In genomic region chr17:56468870-56469269, GRCm38 (mm10) we compare ENCODE assay signal across 9 mouse cellular contexts. TPM values are rescaled to one million over a fixed set of nuclear protein-coding genes. Genes with fewer than 3 reads are reported as not detected.
DNase-seq lines count a peak whose midpoint lies in the region; ATAC-seq and TF ChIP-seq lines count a peak whose summit lies in the region.
"Had no signal": no experiment of that assay in that cellular context is flagged by ENCODE, and none has a peak within 500 bp of the region (broad histone marks: within the 10 kb centered on the region; RNA-seq: fewer than 3 reads in every experiment).

No protein-coding gene starts in this region.

- TF ChIP-seq POLR2A in cerebellum, adult 2 months (IDR thresholded peaks at IDR 0.05; ENCODE audit: borderline replicate concordance, insufficient read depth, low read length) = no peak

- no peak overlapping the region for H3K4me2 ChIP-seq in liver, embryonic 12.5 days
- H3K4me2 ChIP-seq in forebrain, embryonic 16.5 days (ENCODE audit: low read length) = peak overlapping the region; percentile 3; the same call in 1 of the 2 replicates

- no peak overlapping the region for H3K9ac ChIP-seq in liver, embryonic 12.5 days
- 0 out of 2 replicates have a peak overlapping the region, but pooled peaks have one; percentile 43 for H3K9ac ChIP-seq in forebrain, embryonic 16.5 days (replicated peaks; ENCODE audit: low read depth, low read length)

- peaks cover 76% of the 10 kb centered on the region for H3K27me3 ChIP-seq in liver, embryonic 12.5 days (replicated peaks)
- H3K27me3 ChIP-seq in forebrain, embryonic 16.5 days (replicated peaks; ENCODE audit: control insufficient read depth, insufficient read depth, low read length) = no peaks in the 10 kb centered on the region
- no peaks in the 10 kb centered on the region for H3K27me3 ChIP-seq in cerebellum, adult 2 months (ENCODE audit: control insufficient read depth, insufficient read depth, low read length)

- DNase-seq in liver = no peak
- peak; percentile 19 to 33 for DNase-seq in kidney, postnatal 36 days
- peak; percentile 90 for DNase-seq in retina, postnatal 1 day
- DNase-seq in gastrocnemius, postnatal 10 days = no peak
- no peak for DNase-seq in adrenal gland, adult 2 months
- DNase-seq in cerebellum, adult 2 months = no peak

- H3K9me3 ChIP-seq in liver, embryonic 12.5 days (replicated peaks) = no peaks in the 10 kb centered on the region
- no peaks in the 10 kb centered on the region for H3K9me3 ChIP-seq in forebrain, embryonic 16.5 days (ENCODE audit: control insufficient read depth, low read length)

- ATAC-seq in liver, embryonic 12.5 days = 0 out of 2 replicates have a peak, but pooled peaks have one; percentile 16
- ATAC-seq in forebrain, embryonic 16.5 days = peak; percentile 7; the same call in 1 of the 2 replicates

- 32% methylated on average over 7 of the region's 7 CpGs for WGBS in liver, embryonic 12.5 days (ENCODE audit: insufficient replicate concordance)
- 53% methylated on average over 7 of the region's 7 CpGs for WGBS in forebrain, embryonic 16.5 days
- 49% methylated on average over 7 of the region's 7 CpGs for WGBS in cerebellum, adult 2 months

- no peaks in the 10 kb centered on the region for H3K36me3 ChIP-seq in liver, embryonic 12.5 days
- no peaks in the 10 kb centered on the region; the same call in 1 of the 2 replicates for H3K36me3 ChIP-seq in forebrain, embryonic 16.5 days (ENCODE audit: control insufficient read depth, insufficient read depth)

- no peak for TF ChIP-seq CTCF in cerebellum, adult 2 months (IDR thresholded peaks at IDR 0.05; ENCODE audit: borderline replicate concordance, insufficient read depth, low read depth, low read length)

- H3K4me1 ChIP-seq in liver, embryonic 12.5 days = peaks cover 52% of the 10 kb centered on the region
- H3K4me1 ChIP-seq in forebrain, embryonic 16.5 days (replicated peaks; ENCODE audit: control insufficient read depth, insufficient read depth, low read length) = peaks cover 94% of the 10 kb centered on the region
- H3K4me1 ChIP-seq in cerebellum, adult 2 months (ENCODE audit: control insufficient read depth, insufficient read depth, low read length) = peaks cover 50% of the 10 kb centered on the region

- H3K27ac ChIP-seq in liver, embryonic 12.5 days = no peak overlapping the region
- H3K27ac ChIP-seq in forebrain, embryonic 16.5 days (ENCODE audit: low read length) = peak overlapping the region; percentile 97
- no peak overlapping the region for H3K27ac ChIP-seq in cerebellum, adult 2 months (ENCODE audit: insufficient read depth, low read length)

- H3K4me3 ChIP-seq in liver, embryonic 12.5 days = no peak overlapping the region
- H3K4me3 ChIP-seq in forebrain, embryonic 16.5 days (replicated peaks; ENCODE audit: low read length) = no peak overlapping the region
- H3K4me3 ChIP-seq in cerebellum, adult 2 months (replicated peaks; ENCODE audit: insufficient read depth, low read depth, low read length) = no peak overlapping the region

RNA-seq across cellular contexts. Expression of gene Ptprs, which starts 7.4 kb away (rescaled TPM):
- 19.3 and 21.2 TPM in 2 replicates for polyA plus RNA-seq in liver, embryonic 12.5 days (2016; fragmentation: Nextera tagmentation; extraction: Ambion mirVana)
- 359 and 391 TPM in 2 replicates for polyA plus RNA-seq in forebrain, embryonic 16.5 days (2015; fragmentation: Nextera tagmentation; extraction: Ambion mirVana)
- 10 to 100 TPM; 64.1 to 94.7 TPM for total RNA-seq in gastrocnemius, postnatal 10 days (2021)
- 100 to 1,000 TPM; 149 to 249 TPM for total RNA-seq in adrenal gland, adult 2 months (2021)
- polyA plus RNA-seq in adrenal gland, adult 2 months (2012; rRNA removed) = 573 and 605 TPM in 2 replicates
- 478 and 518 TPM in 2 replicates for polyA plus RNA-seq in cerebellum, adult 2 months (2012; rRNA removed)

RNA-seq across cellular contexts. Expression of gene Znrf4, which starts 43.4 kb away (rescaled TPM):
- polyA plus RNA-seq in liver, embryonic 12.5 days (2016; fragmentation: Nextera tagmentation; extraction: Ambion mirVana) = not detected in 2 replicates
- polyA plus RNA-seq in forebrain, embryonic 16.5 days (2015; fragmentation: Nextera tagmentation; extraction: Ambion mirVana) = 0.21 TPM in 1 of 2 replicates, not detected in the other
- total RNA-seq in gastrocnemius, postnatal 10 days (2021) = not detected
- total RNA-seq in adrenal gland, adult 2 months (2021) = not detected
- not detected in 2 replicates for polyA plus RNA-seq in adrenal gland, adult 2 months (2012; rRNA removed)
- not detected in 2 replicates for polyA plus RNA-seq in cerebellum, adult 2 months (2012; rRNA removed)
- polyA plus RNA-seq: spleen, adult 2 months had no signal

Comparison
In these comparisons a context has a peak if more than half of its experiments do, and no peak if none do; other contexts are left out.
1. DNase-seq: peak in kidney, postnatal 36 days (2 of 2) and retina, postnatal 1 day (single experiment); none in liver (single experiment), gastrocnemius, postnatal 10 days (single experiment), adrenal gland, adult 2 months (single experiment) and cerebellum, adult 2 months (0 of 2).
2. RNA of gene Ptprs, which starts 7.4 kb away (polyA plus RNA-seq): 573 to 605 TPM in adrenal gland, adult 2 months, 478 to 518 TPM in cerebellum, adult 2 months and 359 to 391 TPM in forebrain, embryonic 16.5 days; 19.3 to 21.2 TPM in liver, embryonic 12.5 days; every median in the first group is over 10 times any median in the second.